Mouse (Mus musculus): Measurements from ENCODE around the gene Rbm44.
A peak's percentile ranks its signal among the peaks of the same experiment; 100 is the strongest.

Rbm44 gene

GRCm38 (mm10) chr1:91209343-91209742 lies 64.5 kb downstream of the Rbm44 start:
- DNase-seq (ENCODE audit: low read depth), result no peak

- no peak for DNase-seq (ENCODE audit: low read depth)
Observed at GRCm38 (mm10) chr1:91209785-91210184, 64.9 kb downstream of the Rbm44 start.

- peak; percentile 75 for DNase-seq (ENCODE audit: low read depth)
Observed at GRCm38 (mm10) chr1:91211099-91211498, 66.2 kb downstream of the Rbm44 start.

- DNase-seq (ENCODE audit: low read depth), result no peak
Observed at GRCm38 (mm10) chr1:91211591-91212008, 66.7 kb downstream of the Rbm44 start.

GRCm38 (mm10) chr1:91215264-91215663 lies 70.4 kb downstream of the Rbm44 start:
- DNase-seq (ENCODE audit: low read depth), result no peak

GRCm38 (mm10) chr1:91215981-91216380 lies 71.1 kb downstream of the Rbm44 start:
- DNase-seq (ENCODE audit: low read depth), result no peak

GRCm38 (mm10) chr1:91216504-91217267 lies 71.8 kb downstream of the Rbm44 start:
- no peak for DNase-seq (ENCODE audit: low read depth)

GRCm38 (mm10) chr1:91219641-91220321 lies 74.9 kb downstream of the Rbm44 start:
- DNase-seq (ENCODE audit: low read depth), result no peak

- peak; percentile 53 for DNase-seq (ENCODE audit: low read depth)
Observed at GRCm38 (mm10) chr1:91220322-91220672, 75.4 kb downstream of the Rbm44 start.
